Mouse (Mus musculus) lung, postnatal 36 days (tissue): Measurements from ENCODE around the gene Vmn1r213.

Experiments
- DNase-seq: peaks from one replicate; pipeline ENCODE4 v3.0.0; 2022; ENCODE audit warnings: mixed read lengths

The Vmn1r213 gene

GRCm38 (mm10) chr13:23007356-23007755 lies at the start of gene Vmn1r213:
Gene Vmn1r213, plus strand, starts transcription at chr13:23007656.
- no peak for DNase-seq

DNA sequence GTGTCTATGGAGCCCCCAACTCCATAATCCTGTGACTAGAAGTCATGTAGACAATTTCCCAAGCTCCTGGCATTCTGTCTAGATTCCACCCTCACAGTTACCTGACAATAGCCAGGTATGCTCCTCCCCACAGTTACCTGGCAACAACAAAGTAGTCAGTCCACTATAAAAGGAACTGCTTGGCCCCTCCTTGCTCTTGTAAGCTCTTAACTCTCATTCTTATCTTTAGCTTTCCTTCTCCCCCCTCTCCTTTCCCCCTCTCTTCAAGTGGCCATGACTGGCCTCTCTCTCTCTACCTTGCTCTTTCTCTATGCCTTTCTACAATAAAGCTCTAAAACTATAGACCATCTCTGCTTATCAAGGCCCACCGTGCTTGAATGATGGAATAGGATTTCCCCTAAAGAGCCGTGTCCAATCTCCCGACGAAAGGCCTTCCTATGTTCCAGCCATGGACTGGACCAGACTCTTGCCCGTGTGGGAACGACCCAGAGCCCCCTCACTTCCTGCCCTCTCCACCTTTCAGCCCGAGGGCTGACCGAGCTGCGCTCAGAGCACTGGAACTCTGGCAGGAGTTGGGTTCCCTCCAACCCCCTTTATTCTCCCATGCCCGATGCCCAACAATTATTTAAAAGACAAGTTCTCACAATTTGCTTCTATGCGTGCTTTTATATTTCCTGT lies 17.1 kb upstream of the Vmn1r213 start:
- DNase-seq = peak; percentile 70

GRCm38 (mm10) chr13:22992178-22992700 lies 15.2 kb upstream of the Vmn1r213 start:
- DNase-seq = no peak

- DNase-seq = peak; percentile 6
Measured at GRCm38 (mm10) chr13:22992721-22993120, 14.7 kb upstream of the Vmn1r213 start.

DNA sequence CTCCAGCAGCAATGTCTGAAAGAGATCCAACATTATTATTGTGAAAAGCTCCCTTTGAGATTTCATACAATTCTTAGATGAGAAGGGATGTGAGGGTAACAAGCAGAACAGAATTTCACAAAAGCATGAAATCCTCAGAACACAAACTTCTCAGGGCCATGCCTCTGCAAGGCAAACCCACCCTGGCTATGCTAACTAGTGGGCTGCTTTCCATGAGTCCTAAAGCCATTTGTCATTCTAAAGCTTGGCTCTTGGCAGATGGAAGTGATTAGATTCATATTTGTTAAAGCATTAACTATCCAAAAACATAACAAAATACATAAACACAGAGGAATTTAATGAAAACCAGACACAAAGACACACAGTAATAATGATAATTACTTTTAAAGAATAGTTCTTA lies 10.7 kb downstream of the Vmn1r213 start:
- DNase-seq = no peak

GRCm38 (mm10) chr13:23024812-23025211 lies 17.4 kb downstream of the Vmn1r213 start:
- no peak for DNase-seq

DNA sequence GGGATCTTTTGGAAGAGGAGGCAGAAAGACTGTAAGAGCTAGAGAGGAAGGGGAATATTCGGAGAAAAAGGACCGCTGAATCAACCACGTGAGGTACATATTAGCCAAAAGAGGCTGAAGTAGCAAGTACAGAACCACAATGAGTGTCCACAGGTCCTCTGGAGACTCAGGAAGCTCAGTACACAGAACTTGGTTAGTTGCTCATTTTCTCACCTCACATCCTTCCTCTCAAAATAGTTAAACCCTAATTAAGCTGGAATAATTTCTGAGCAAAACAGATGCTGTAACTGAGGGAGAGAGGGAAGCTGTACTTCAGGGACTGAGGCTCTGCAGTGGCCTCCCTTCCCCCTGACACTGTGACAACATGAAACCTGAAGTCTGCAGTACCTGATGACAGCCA lies 22.7 kb downstream of the Vmn1r213 start, which contains the start of gene Vmn1r214:
Gene Vmn1r214, plus strand, starts transcription at position 301 of the 400 bp plus-strand sequence.
- DNase-seq = no peak

DNA sequence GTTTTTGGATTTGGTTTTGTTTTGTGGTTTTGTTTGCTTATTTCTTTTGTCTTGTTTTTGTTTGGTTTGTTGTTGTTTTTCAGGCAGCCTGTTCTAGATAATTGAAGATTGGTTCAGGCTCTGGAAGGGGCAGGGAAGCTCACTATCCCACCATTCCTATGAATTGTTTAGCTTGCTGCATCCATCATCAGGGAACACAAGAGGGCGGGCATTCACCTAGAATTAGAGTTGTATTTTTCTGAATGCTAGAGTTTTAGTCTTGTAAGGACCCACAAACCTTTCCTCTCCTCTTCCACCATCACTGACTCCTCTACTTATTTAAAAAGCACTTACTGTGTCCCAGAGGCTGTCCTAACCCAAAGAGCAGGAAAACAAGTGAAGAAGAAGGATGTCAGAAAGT lies 50.3 kb downstream of the Vmn1r213 start:
- no peak for DNase-seq
